Mouse (Mus musculus): ENCODE measurements around the gene Ttll8. TPM values are rescaled to one million over a fixed set of nuclear protein-coding genes. Genes with fewer than 3 reads are reported as not detected.

Gene Ttll8
- polyA plus RNA-seq, 2 experiments from 2014 or later = not detected

DNA sequence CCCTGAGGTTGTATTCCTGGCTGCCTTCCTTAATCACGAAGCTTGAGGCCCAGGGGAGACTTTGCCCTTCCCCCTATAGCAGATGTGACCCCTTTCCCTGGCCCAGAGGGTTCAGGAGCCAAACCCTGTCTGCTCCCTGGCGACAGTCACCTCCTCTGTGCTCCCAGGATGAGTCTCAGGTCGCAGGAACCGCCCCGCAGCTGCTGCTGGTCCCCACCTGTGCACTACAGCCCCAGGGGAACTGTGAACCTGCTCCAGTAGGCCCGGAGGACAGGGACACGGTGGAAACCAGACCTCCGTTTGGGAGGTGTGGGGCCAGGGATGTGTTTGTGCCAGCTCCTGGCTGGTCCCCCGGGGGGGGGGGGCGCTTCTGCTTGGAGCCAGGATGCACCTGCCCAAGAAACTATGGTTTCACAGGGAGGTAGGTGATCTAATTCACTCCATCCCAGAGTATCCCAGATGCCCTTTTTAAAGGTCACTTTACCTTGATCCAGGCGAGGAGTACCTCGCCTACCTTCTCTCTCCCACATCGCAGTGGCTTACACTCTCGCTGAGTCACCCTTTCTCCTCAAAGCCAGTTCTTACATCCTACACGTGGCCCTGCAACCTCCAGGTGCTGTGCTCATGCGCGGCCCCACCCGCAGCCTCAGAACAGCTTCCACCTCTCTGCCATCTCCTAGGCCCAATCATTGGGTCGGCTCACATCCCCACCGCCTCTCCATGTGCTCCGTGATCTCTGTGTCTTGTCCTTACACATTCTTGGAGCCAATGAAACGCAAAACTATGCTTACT lies 72.8 kb downstream of the Ttll8 start:
- no peak for ATAC-seq

GRCm38 (mm10) chr15:88877021-88877400 lies 77.2 kb downstream of the Ttll8 start:
- ATAC-seq = no peak

- ATAC-seq = peak; percentile 75
Observed at GRCm38 (mm10) chr15:88876155-88877020, 77.8 kb downstream of the Ttll8 start.

- no peak for ATAC-seq
Observed at GRCm38 (mm10) chr15:88875625-88876081, 78.6 kb downstream of the Ttll8 start.

- no peak for ATAC-seq
Observed at GRCm38 (mm10) chr15:88874477-88874876, 79.7 kb downstream of the Ttll8 start.

- ATAC-seq = no peak
Observed at GRCm38 (mm10) chr15:88874061-88874460, 80.2 kb downstream of the Ttll8 start.

DNA sequence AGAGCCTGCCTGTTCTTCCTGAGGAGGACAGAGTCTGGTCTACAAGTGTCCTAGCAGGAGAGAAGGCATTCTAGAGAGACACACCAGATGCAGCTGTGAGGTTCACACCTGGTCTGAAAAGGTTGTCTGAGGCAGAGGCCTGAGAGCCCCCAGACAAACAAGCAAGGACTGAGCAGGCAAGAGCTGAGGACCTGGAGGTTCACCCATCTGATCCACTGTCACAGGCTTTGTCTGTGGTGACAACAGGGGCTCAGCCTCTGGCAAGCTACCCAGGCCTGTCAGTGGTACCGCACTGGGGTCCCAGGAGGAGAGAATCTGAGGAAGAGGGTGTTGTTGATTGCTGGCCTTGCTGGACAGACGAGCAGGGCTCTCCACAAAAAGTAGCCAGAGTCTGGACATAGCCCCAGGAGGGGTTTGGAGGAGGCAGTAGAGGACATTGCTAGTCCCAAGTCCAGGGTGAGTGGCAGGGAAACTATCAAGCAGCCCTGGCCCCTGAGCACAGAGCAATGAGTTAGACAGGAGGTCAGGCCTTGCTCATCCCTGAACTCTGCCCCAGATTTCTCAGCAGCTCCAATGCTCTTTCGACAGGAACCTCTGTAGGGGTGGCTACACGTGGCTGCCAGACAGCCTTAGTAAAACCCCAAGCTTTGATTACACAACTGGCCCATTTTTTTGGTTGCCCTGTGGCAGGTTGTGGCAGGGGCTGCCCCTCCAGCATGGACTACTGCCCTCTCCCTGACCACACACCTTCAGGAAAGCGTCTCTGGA lies 83.6 kb downstream of the Ttll8 start:
- ATAC-seq = no peak

DNA sequence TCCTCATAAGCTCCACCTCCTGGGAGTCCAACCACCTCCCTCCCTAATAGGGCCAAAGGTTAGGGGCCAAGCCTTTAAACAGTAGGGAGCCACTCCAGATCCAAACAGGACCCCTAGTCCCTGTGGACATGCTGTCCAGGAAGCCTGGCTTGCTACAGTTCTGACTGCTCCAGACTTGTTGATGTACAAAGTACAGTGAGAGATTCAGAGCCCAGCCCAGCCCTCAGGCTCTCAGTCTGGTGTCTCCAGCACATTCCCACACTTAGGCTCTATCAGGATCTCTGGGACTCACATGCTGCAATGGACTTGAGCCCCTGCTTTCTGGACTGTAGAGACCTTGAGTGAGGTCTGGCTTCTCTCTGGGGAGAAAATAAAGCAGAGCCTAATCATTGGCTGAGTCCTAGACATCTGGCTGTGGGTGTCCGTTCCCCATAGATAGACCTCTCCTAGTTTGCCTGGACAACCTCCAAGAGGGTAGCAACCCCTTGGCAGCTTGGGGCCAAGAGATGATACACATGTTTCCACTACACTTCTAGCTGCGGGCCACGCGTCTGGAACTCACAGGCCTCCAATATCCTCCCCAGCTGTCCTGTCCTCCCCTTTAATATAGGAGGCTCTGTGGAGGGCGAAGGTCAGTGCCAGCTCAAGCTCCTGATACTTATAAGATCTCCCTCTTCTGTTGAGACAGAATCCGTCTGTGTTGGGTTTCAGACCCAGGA lies 86.0 kb downstream of the Ttll8 start:
- ATAC-seq = no peak

- no peak for ATAC-seq
Observed at GRCm38 (mm10) chr15:88867368-88868023, 86.7 kb downstream of the Ttll8 start.

GRCm38 (mm10) chr15:88866934-88867356 lies 87.3 kb downstream of the Ttll8 start:
- no peak for ATAC-seq

DNA sequence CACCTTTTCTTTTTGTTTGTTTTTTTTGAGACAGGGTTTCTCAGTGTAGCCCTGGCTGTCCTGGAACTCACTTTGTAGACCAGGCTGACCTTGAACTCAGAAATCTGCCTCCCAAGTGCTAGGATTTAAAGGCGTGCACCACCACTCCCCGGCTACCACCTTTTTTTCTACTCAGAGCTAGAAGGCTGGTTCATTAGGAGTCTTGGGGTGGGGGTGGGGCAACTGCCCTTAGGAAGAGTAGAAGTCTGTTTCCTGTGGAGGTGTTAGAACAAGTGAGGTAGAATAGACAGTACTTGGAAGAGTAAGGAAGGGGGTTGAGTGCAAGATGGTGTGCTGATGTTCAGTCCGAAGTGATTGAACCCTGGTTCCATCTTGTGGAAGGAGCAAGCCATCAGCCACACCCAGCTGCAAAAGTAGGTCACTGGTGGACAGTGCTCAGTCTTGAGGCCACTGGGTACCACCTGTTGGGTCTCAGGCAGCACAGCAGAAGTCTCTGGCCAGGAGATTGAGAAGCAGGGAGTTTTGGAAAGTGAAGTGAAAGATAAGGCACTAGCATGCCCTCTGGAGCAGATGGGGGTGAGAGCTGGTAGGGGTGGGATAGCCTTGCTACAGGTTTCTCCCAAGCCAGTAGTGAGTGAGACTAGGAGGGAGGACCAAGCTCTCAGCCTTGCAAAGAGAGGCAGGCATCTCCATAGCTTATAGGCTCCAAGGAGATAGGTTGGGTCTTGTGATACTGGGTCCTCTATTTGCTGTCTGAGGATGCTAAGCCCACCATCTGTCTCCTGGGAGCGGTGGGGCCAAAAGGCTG lies 88.1 kb downstream of the Ttll8 start:
- ATAC-seq = no peak

GRCm38 (mm10) chr15:88865061-88865460 lies 89.2 kb downstream of the Ttll8 start:
- no peak for ATAC-seq

GRCm38 (mm10) chr15:88864270-88865030 lies 89.8 kb downstream of the Ttll8 start:
- no peak for ATAC-seq

DNA sequence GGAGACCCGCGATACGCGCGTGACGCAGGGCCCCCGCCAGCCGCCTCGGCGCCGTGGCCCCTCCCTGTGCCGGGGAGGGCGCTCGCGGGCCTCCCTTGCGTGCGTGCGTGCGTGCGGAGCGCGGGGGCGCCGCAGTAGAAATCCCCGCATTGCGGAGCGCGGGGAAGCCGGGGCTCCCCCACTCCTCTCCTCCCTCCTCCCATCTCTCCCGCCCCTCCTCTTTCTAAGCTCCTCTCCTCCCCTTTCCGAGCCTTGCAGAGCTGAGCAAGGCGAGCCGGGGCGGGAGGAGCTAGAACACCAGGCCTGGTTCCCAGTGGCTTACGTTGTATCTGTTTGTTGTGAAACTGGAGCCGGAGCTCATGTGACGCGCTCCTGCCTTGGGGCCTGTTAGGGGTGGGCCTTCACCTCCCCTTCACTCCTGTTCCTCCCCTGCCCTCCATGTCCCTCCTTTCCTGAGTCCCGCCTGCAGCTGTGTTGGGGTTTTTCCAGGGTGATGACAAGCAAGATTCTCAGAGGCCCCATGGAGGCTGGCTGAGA lies 90.5 kb downstream of the Ttll8 start:
- peak; percentile 55 for ATAC-seq

- ATAC-seq = no peak
Observed at GRCm38 (mm10) chr15:88862881-88863694, 91.1 kb downstream of the Ttll8 start.

- peak; percentile 78 for ATAC-seq
Observed at GRCm38 (mm10) chr15:88861772-88862622, 92.2 kb downstream of the Ttll8 start, which contains the start of gene Pim3. Gene Pim3 (plus strand): TSS chr15:88862186.

DNA sequence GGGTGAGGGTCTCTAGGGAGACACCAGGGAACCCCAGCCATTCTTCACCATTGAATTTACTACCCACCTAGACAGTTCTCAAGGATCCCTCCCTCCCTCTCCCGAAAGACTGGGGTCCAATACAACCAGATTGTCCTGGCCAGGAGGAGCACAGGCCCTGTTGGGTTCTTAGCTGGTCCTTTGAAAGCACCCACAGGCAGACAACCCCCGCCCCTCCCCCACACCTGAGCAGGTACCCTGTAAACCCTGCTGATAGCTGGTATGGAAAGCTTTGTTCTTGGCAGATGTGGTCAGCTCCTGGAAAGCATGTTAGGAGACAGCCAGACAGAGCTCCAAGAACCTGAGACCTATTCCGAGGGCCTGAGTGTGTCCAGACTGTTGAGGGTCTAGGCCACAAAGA lies 93.4 kb downstream of the Ttll8 start:
- no peak for ATAC-seq
